Mouse (Mus musculus): Measurements from ENCODE around the gene Nudcd3. TPM values are rescaled to one million over a fixed set of nuclear protein-coding genes. Genes with fewer than 3 reads are reported as not detected.

Nudcd3 gene
- polyA plus RNA-seq, 1 experiment from 2014 or later: 35.3 TPM

Other genes starting within 250 kb of the Nudcd3 start
- 48.7 and 54.8 TPM in 2 replicates for gene Ykt6, start 244.7 kb downstream of the Nudcd3 start, polyA plus RNA-seq (2015; fragmentation: Nextera tagmentation; extraction: Ambion mirVana)
- gene Camk2b, start 134.1 kb downstream of the Nudcd3 start, polyA plus RNA-seq (2015; fragmentation: Nextera tagmentation; extraction: Ambion mirVana): 4.0 and 5.4 TPM in 2 replicates
- 0.39 and 0.51 TPM in 2 replicates for gene A730071L15Rik, start 386 bp downstream of the Nudcd3 start, polyA plus RNA-seq (2015; fragmentation: Nextera tagmentation; extraction: Ambion mirVana)
- gene Npc1l1, start 29.7 kb upstream of the Nudcd3 start, polyA plus RNA-seq (2015; fragmentation: Nextera tagmentation; extraction: Ambion mirVana): 2.0 and 2.3 TPM in 2 replicates
- gene Ddx56, start 67.4 kb upstream of the Nudcd3 start, polyA plus RNA-seq (2015; fragmentation: Nextera tagmentation; extraction: Ambion mirVana): 87.6 and 98.3 TPM in 2 replicates
- 116 TPM in 2 replicates for gene Tmed4, start 74.5 kb upstream of the Nudcd3 start, polyA plus RNA-seq (2015; fragmentation: Nextera tagmentation; extraction: Ambion mirVana)
- 100 and 115 TPM in 2 replicates for gene Ogdh, start 91.2 kb upstream of the Nudcd3 start, polyA plus RNA-seq (2015; fragmentation: Nextera tagmentation; extraction: Ambion mirVana)
- gene Zmiz2, start 188.7 kb upstream of the Nudcd3 start, polyA plus RNA-seq (2015; fragmentation: Nextera tagmentation; extraction: Ambion mirVana): 10.7 and 11.1 TPM in 2 replicates
- gene Ppia, start 215.0 kb upstream of the Nudcd3 start, polyA plus RNA-seq (2015; fragmentation: Nextera tagmentation; extraction: Ambion mirVana): 5,074 and 5,744 TPM in 2 replicates
- gene H2afv, start 244.0 kb upstream of the Nudcd3 start, polyA plus RNA-seq (2015; fragmentation: Nextera tagmentation; extraction: Ambion mirVana): 399 and 425 TPM in 2 replicates

All from stomach, embryonic 15.5 days (tissue).